Mouse (Mus musculus): ENCODE data around the gene Omd. TPM values are rescaled to one million over a fixed set of nuclear protein-coding genes. Genes with fewer than 3 reads are reported as not detected.
"Not testable (repeated sequence)": the region's sequence is repeated elsewhere in the genome, so short reads cannot be mapped to it uniquely, and the experiment has no call there.

Omd gene
- 1 to 10 TPM; 1.6 to 2.2 (median 2.1) TPM for total RNA-seq (2022)

DNA sequence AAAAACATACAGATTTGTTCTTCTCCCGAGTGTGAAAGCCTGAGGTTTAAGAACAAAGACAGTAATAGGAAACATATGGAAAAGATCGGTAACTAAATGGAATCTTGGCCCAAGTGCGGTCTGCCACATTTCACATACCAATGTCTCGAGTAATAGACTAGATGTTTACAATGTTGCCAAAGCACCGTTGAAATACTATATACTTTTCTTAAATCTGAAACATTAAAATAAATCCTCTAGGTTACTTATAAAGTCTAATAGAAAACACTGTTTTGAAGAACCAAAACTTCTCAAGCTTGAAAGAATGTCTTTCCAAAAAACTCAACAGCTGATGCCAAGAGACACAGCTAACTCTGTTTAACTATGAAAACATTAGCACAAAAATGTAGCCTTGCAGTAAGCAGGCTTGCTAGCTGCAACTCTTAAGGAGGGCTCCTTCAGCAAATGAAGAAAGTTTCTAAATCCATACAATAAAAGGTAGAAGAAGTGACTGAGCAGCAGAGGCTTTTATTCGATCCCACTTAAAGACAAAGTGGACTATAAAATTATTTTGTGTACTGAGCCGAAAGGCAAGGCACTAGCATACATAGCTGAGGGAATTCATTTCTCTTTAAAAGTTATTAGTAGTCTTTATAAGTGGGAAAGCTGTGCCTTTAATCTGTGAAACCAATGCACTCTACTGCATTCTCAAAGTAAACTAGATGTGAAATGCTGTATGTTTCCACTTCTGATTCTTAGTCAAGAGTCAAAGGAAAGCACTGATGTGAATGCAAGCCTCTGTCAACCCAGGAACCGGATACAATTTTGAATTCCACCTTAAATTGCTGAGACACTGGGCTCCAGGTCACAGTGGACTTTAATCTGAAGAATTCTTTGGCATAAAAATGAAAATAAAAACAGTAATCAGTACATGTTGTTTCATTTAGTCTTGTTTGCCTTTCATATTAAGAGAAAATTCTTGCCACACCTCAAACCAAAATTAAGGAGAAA, at the start of gene Omd:
TSS of gene Omd (plus strand) at position 922 of the 990 bp plus-strand sequence.
- no peak for DNase-seq (ENCODE audit: low spot score in 2 of 2)

DNA sequence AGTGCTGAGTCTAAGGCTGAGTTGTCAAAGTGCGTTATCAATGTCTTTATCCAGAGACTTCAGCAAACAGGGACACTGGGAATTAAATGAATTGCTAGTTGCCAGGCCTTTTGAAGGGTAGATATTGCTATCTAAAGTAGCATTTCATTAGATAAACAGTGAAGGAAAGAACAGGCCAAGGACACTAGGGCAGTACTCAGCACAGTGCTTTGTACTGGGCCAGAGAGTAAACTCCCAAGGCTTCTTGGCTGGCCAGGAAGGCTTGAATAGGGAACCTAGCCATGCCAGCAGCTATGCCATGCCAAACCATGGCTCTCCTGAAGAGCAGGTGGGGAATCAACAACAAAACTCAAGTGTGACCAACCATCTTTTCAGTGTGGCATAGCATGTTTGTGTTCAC, 45.3 kb upstream of the Omd start:
- no peak for DNase-seq (ENCODE audit: low spot score in 2 of 2)

DNA sequence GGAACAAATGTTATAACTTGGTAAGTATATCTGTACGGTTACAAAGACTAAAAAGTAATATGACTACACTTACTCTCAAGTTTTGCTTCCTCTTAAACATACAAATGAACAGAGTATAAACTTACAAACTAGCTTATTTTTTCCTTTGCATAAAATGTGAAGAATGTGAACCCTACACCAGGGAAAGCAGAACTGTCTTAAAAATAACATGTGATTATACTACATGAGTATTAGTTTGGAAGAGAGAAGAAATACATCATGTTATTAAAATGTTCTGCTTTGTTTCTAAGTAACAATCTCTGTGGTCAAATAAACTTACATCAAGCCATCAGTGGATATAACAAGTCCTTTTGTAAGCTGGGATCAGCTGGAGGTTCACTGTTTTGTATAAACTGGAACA, 43.6 kb upstream of the Omd start:
- no peak for DNase-seq (ENCODE audit: low spot score in 2 of 2)

- DNase-seq (ENCODE audit: low spot score in 2 of 2) = no peak
These were observed 38.0 kb upstream of the Omd start, which contains the start of gene Aspn for GRCm38 (mm10) chr13:49544279-49544678. Gene Aspn, plus strand, starts transcription at chr13:49544443.

- no peak for DNase-seq (ENCODE audit: low spot score in 2 of 2)
These were observed 36.6 kb upstream of the Omd start for GRCm38 (mm10) chr13:49545646-49546045.

- DNase-seq (ENCODE audit: low spot score in 2 of 2) = no peak
These were observed 35.7 kb upstream of the Omd start for GRCm38 (mm10) chr13:49546517-49546916.

DNA sequence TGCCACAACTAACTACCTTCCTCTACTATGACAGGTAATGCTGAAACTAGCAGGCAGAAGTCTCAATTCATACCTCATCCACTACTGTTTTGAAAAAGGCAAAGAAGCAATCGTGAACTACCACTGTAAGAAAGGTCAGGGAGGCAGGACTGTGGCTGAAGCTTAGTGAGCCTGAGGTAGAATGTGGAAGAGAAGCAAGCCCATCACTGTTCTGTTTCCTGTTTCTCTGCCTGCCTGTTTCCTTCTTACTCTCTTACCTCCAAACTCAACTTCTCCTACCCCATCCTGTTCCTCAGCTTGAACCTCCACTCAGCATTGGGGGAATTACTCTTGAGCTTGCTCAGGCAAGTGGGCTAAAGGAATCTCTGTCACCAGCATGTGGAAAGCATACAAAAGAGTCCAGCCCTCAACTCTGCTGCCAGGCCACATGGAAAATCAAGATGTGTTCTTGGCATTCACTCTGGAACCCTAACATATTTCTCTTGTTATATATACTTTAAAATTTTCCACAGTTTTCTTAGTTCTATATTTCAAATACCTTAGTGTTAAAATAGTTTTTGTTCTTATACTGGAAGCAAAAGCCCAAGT, 34.6 kb upstream of the Omd start:
- DNase-seq (ENCODE audit: low spot score in 2 of 2) = no peak

- no peak for DNase-seq (ENCODE audit: low spot score in 2 of 2)
These were observed 32.6 kb upstream of the Omd start for GRCm38 (mm10) chr13:49549616-49550015.

DNA sequence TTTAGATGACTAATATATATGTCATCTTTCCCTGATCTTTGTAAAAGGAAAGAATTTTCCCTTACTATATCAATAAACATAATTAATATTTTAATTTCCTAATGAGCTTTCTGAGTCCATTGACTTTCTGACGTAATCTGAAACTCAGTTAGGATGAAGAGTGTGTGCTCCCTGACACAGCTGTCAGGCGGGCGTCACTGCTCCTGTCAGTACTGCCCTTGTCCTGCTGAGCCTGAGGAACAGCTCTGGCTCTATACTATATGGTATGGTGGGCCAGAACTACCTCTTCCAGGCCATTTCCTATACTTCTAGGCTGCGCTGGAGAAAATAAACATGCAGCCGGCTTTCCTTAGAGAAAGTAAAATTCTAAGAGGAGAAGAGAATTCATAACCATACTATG, 27.7 kb upstream of the Omd start:
- no peak for DNase-seq (ENCODE audit: low spot score in 2 of 2)

- no peak for DNase-seq (ENCODE audit: low spot score in 2 of 2)
These were observed 26.1 kb upstream of the Omd start for GRCm38 (mm10) chr13:49556203-49556602.

DNA sequence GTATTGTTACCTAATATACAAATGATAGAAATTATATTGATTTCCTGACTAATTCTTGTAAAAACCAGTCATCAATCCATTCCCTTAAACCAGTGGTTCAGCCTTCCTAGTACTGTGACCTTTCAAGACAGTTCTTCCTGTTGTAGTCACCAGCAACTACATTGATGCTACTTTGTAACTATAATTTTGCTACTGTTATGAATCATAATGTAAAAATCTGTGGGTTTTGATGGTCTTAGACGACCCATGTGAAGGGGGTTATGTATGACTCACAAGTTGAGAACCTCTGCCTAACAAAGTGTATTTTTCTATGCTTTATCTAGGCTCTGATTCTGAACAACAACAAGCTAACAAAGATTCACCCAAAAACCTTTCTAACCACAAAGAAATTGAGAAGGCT, 25.3 kb upstream of the Omd start:
- no peak for DNase-seq (ENCODE audit: low spot score in 2 of 2)

- no peak for DNase-seq (ENCODE audit: low spot score in 2 of 2)
These were observed 23.1 kb upstream of the Omd start for GRCm38 (mm10) chr13:49559185-49559584.

- DNase-seq (ENCODE audit: low spot score in 2 of 2) = no peak
These were observed 21.4 kb upstream of the Omd start for GRCm38 (mm10) chr13:49560886-49561285.

GRCm38 (mm10) chr13:49564347-49564746, 17.9 kb upstream of the Omd start:
- no peak for DNase-seq (ENCODE audit: low spot score in 2 of 2)

- no peak for DNase-seq (ENCODE audit: low spot score in 2 of 2)
These were observed 11.9 kb upstream of the Omd start for GRCm38 (mm10) chr13:49570371-49570770.

DNA sequence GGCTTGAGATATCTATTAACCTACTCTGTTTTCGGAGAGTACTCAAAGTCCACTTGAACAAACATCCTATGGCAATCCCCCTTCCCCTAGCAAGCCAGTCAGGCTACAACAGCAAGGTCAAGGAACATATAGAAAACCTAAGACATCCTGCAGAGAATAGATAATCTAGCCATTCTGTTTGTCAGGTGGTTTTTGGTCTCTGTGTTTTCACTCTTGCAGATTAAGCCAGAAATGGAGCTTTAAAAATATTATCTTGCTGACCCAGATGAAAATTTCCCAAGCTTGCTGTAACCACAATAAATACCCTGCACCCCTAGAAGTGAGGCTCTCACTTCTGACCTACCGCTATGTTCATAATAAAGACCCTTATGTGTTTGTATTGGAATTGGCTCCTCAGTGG, 10.8 kb upstream of the Omd start:
- no peak for DNase-seq (ENCODE audit: low spot score in 2 of 2)

- no peak for DNase-seq (ENCODE audit: low spot score in 2 of 2)
These were observed 1.6 kb downstream of the Omd start for GRCm38 (mm10) chr13:49583859-49584258.

DNA sequence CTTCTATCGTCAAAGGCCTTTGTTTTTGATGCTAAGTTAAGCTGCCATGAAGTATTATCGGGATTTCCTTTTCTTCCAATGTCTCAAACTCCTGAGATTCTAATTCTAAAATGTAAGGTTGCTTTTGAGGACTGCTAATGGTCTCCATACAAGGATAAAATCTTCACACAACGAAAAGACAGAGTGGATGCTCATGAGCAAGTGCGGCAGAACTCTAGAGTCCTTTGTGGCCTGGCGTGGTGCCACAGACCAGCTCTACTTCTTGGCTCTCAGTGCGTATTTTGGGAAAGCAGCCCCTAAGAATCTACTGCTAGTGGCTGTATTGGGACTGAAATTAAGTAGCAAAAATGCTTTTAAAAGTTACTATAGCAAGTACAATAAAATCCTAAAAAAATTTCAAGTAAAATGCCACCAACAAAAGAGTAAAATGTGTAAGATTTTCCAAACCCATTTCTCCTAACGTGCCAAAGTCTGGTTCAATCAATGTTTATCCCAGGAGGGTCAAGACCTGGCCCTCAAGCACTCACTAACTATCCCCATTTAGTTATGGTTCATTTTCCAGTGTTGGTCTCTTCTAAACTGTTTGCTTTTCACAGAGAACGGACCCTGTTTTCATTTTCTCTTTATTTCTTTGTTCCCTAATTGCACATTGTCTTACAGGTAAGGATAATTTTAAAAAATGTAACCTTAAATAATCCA, 2.2 kb downstream of the Omd start:
- no peak for DNase-seq (ENCODE audit: low spot score in 2 of 2)

DNA sequence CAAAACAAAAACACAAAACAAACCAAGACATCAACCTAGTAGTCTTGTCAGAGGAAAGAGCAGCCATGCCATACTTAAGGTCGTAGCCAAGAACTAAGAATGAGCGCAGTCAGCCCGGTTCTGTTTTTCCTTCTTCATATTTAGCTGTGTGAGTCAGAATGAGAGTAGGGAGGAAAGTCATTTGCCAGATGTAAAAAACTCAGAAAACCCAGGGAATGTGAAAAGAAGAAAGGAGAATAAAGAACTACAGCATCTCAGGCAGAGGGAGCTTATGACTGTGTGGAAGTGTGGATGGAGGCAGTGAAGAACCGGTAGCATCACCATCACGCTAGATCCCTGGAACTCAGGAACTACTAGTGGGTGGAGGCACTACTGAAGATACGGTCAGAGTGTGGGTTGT, 3.8 kb downstream of the Omd start:
- DNase-seq (ENCODE audit: low spot score in 2 of 2) = no peak

DNA sequence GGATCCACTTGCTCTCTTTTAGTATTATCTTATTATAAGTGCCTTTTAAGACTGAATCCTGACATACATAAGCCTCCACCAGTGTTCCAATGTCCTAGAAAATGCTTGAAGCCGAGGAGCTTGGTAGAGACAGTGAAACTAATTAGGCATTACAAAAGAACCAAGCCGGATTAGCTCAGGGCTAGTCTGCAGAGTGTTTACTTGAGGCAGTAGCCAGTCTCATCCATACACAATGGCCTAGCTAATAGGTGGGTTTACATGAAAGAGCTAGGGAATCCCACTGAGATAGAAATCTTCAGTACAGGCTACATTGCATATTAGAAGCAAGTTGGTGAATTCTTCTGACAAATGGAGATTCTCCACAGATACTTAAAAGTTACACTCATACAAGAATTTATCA, 20.3 kb downstream of the Omd start:
- DNase-seq (ENCODE audit: low spot score in 2 of 2) = not testable (repeated sequence)

- no peak for DNase-seq (ENCODE audit: low spot score in 2 of 2)
These were observed 21.3 kb downstream of the Omd start for GRCm38 (mm10) chr13:49603603-49604002.

GRCm38 (mm10) chr13:49607714-49608113, 25.5 kb downstream of the Omd start, which contains the start of gene Ogn:
Gene Ogn, plus strand, starts transcription at chr13:49608046.
- no peak for DNase-seq (ENCODE audit: low spot score in 2 of 2)

Data from left cerebral cortex, adult 8-10 months (tissue).